Mouse (Mus musculus) liver, postnatal 0 days (tissue): ENCODE data around the gene Aph1c. TPM values are rescaled to one million over a fixed set of nuclear protein-coding genes. Genes with fewer than 3 reads are reported as not detected.

ENCODE experiments used
- ATAC-seq: fragments of 200-750 bp; cut with Nextera tagmentation; 2 replicates; pipeline ENCODE4 v1.8.0; 2017; ENCODE audit warnings: mild to moderate bottlenecking, moderate library complexity
- DNase-seq: peaks from one replicate; pipeline ENCODE4 v3.0.0-alpha.2; 2016
- H3K27ac ChIP-seq: fragments of 300-500 bp; sonication (generic); 2 replicates; pipeline ENCODE4 v1.5.1; 2014; ENCODE audit warnings: antibody characterized with exemption, moderate library complexity, mild to moderate bottlenecking, low read depth
- H3K27me3 ChIP-seq: fragments of 300-500 bp; sonication (generic); 2 replicates; pipeline ENCODE4 v1.6.1; 2014; ENCODE audit warnings: low read length, control low read depth, mixed read lengths; ENCODE audit not compliant: insufficient read depth
- H3K36me3 ChIP-seq: fragments of 300-500 bp; sonication (generic); replicated peaks from 2 replicates; pipeline ENCODE4 v1.6.1; 2014; ENCODE audit warnings: mild to moderate bottlenecking, control low read depth, low read length, moderate library complexity, mixed read lengths; ENCODE audit not compliant: insufficient read depth
- H3K4me1 ChIP-seq: fragments of 300-500 bp; sonication (generic); 2 replicates; pipeline ENCODE4 v1.6.1; 2014; ENCODE audit warnings: antibody characterized with exemption, mild to moderate bottlenecking, control low read depth; ENCODE audit not compliant: insufficient read depth
- H3K4me2 ChIP-seq: fragments of 300-500 bp; sonication (generic); 2 replicates; pipeline ENCODE4 v1.6.1; 2014; ENCODE audit warnings: low read depth, mild to moderate bottlenecking, low read length, moderate library complexity, mixed read lengths
- H3K4me3 ChIP-seq: fragments of 300-500 bp; sonication (generic); 2 replicates; pipeline ENCODE4 v1.5.1; 2014; ENCODE audit warnings: low read depth, low read length
- H3K9ac ChIP-seq: fragments of 300-500 bp; sonication (generic); replicated peaks from 2 replicates; pipeline ENCODE4 v1.6.1; 2014; ENCODE audit warnings: mild to moderate bottlenecking, moderate library complexity
- H3K9me3 ChIP-seq: fragments of 300-500 bp; sonication (generic); 2 replicates; pipeline ENCODE4 v1.6.1; 2016; ENCODE audit warnings: mild to moderate bottlenecking, control low read depth, low read length, mixed read lengths
- CTCF ChIP-seq: sonication (generic); IDR thresholded peaks from 2 replicates; pipeline ENCODE4 v1.5.1; 2016; ENCODE audit warnings: antibody characterized with exemption, low read depth
- EP300 ChIP-seq: IDR thresholded peaks from 2 replicates; pipeline ENCODE4 v1.6.1; 2016; ENCODE audit warnings: antibody characterized with exemption, low read depth, mild to moderate bottlenecking
- WGBS: fragments of 180-500 bp; shearing (Covaris S2); extraction: QIAGEN DNeasy Blood & Tissue Kit; methylation state at CpG from one replicate; pipeline ENCODE4 v1.1.7; 2014; ENCODE audit not compliant: insufficient replicate concordance; 5-methylcytosine and 5-hydroxymethylcytosine counted together
- polyA plus RNA-seq: library from polyadenylated mRNA; unstranded; fragments of >200 nt; fragmentation: Nextera tagmentation; extraction: Ambion mirVana; gene quantifications from 2 replicates; pipeline ENCODE4 v1.2.1, GENCODE M21; 2015

Gene Aph1c
- polyA plus RNA-seq, 1 experiment from 2014 or later, result 3.3 TPM

- H3K4me1 ChIP-seq, result peaks cover 4% of the 10 kb centered on the region; the same call in 1 of the 2 replicates
- no peak for DNase-seq
- no peak for ATAC-seq
- no peak overlapping the region for H3K9ac ChIP-seq
- no peaks in the 10 kb centered on the region for H3K27me3 ChIP-seq
- TF ChIP-seq CTCF (no peak), EP300 (no peak)
- no peak overlapping the region for H3K4me2 ChIP-seq
- no peaks in the 10 kb centered on the region for H3K36me3 ChIP-seq
- 60% methylated on average over 1 of the region's 1 CpGs for WGBS
- no peaks in the 10 kb centered on the region for H3K9me3 ChIP-seq
- no peak overlapping the region for H3K4me3 ChIP-seq
- H3K27ac ChIP-seq, result no peak overlapping the region
Observed at GRCm38 (mm10) chr9:66768721-66769120, 65.8 kb downstream of the Aph1c start.

Other genes starting within 250 kb of the Aph1c start
- gene Usp3, start 241.6 kb downstream of the Aph1c start, polyA plus RNA-seq, result 19.8 and 21.6 TPM in 2 replicates
- 0.05 and 0.12 TPM in 2 replicates for gene Car12, start 121.0 kb downstream of the Aph1c start, polyA plus RNA-seq
- 2.0 and 2.1 TPM in 2 replicates for gene Aph1b, start 39.2 kb downstream of the Aph1c start, polyA plus RNA-seq
- gene Gm10647, start 37.7 kb downstream of the Aph1c start, polyA plus RNA-seq, result 0.25 and 0.27 TPM in 2 replicates
- gene Rab8b, start 85.0 kb upstream of the Aph1c start, polyA plus RNA-seq, result 9.1 and 10.7 TPM in 2 replicates
- 587 and 618 TPM in 2 replicates for gene Rps27l, start 111.4 kb upstream of the Aph1c start, polyA plus RNA-seq
- gene Lactb, start 140.8 kb upstream of the Aph1c start, polyA plus RNA-seq, result 13.3 and 15.2 TPM in 2 replicates
- 85.7 and 147 TPM in 2 replicates for gene Tpm1, start 214.7 kb upstream of the Aph1c start, polyA plus RNA-seq